Mouse (Mus musculus): ENCODE results near the gene Ankrd34b. TPM values are rescaled to one million over a fixed set of nuclear protein-coding genes. Genes with fewer than 3 reads are reported as not detected.

Ankrd34b gene
- total and polyA plus RNA-seq, 3 experiments: not detected

DNA sequence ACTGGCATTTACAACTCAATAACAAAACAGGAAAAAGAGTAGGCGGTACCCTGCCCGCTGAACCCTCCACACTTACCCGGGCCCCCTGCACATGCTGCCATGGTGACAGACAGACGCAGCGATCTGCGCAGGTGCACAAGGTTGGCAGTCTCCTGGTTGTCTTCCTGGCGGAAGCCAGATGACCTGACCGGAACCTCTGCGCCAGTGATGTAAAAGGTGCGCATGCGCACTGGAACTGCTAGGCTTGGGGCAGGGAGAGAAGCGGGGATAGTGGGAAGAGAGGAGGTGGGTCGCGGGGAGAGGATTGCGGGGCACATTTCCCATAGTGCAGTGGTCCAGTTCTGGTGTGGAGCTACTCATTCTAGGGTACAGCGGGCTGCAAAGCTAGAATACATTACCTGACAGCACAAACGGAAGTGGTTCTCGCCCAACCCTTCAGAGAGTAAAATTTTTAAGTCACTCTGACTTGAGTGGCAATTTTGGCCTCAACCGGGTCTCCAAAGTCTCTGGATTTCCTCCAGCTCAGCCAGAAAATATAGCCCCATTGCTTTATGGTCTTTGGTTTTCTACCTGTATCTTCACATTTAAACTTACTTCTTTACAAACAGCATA lies 58.3 kb downstream of the Ankrd34b start, which contains the start of gene Fam151b:
TSS of gene Fam151b (minus strand) at position 164 of the 612 bp plus-strand sequence.
- Histone ChIP-seq H3K9me3 (replicated peaks; ENCODE audit: insufficient read depth, low read length) (no peaks in the 10 kb centered on the region), H3K27me3 (ENCODE audit: control insufficient read depth in 1 of 2, insufficient read depth in 2 of 2, low read length in 2 of 2) (no peaks in the 10 kb centered on the region), H3K27ac (ENCODE audit: control insufficient read depth, low read depth, low read length) (peak within 1 kb of the TSS; percentile 23; the same call in 1 of the 2 replicates), H3K9ac (ENCODE audit: control insufficient read depth, low read depth, low read length, poor library complexity, severe bottlenecking) (no peak within 1 kb of the TSS), H3K4me3 (ENCODE audit: control insufficient read depth in 1 of 2, insufficient read depth in 1 of 2, low read depth in 2 of 2, low read length in 2 of 2) (peak within 1 kb of the TSS; percentile 33 to 43; a peak in 3 of 4 replicates), H3K36me3 (ENCODE audit: control insufficient read depth in 1 of 2, insufficient read depth in 2 of 2, low read length in 2 of 2) (no peaks in the 10 kb centered on the region), H3K4me1 (ENCODE audit: control insufficient read depth in 1 of 2, insufficient read depth in 2 of 2, low read length in 2 of 2) (no peaks in the 10 kb centered on the region), H3K79me2 (ENCODE audit: control insufficient read depth, insufficient read depth, low read length, poor library complexity) (no peaks in the 10 kb centered on the region)
- peak; percentile 44 for DNase-seq (ENCODE audit: low read depth, low spot score)
- peak; percentile 69 for TF ChIP-seq NRF1 (IDR thresholded peaks at IDR 0.05; ENCODE audit: insufficient read depth, low read depth, low read length, poor library complexity, severe bottlenecking)
- TF ChIP-seq USF2 (IDR thresholded peaks at IDR 0.05; ENCODE audit: borderline replicate concordance in 1 of 2, insufficient read depth in 1 of 2, low read depth in 1 of 2, low read length in 2 of 2): no peak

- no peak for TF ChIP-seq MYC (IDR thresholded peaks at IDR 0.05; ENCODE audit: low read depth, low read length)
- no peak for TF ChIP-seq UBTF (IDR thresholded peaks at IDR 0.05; ENCODE audit: borderline replicate concordance, insufficient read depth, low read depth, low read length)
- no peak for TF ChIP-seq GABPA (IDR thresholded peaks at IDR 0.05; ENCODE audit: low read depth, low read length)
- no peak for TF ChIP-seq MEF2A (IDR thresholded peaks at IDR 0.05; ENCODE audit: extremely low read depth, insufficient replicate concordance, low read depth, low read length, poor library complexity, severe bottlenecking)
- TF ChIP-seq RCOR1 (IDR thresholded peaks at IDR 0.05; ENCODE audit: low read depth, low read length): no peak
- TF ChIP-seq CHD1 (IDR thresholded peaks at IDR 0.05; ENCODE audit: low read depth, low read length): no peak
- no peak for TF ChIP-seq ZNF384 (IDR thresholded peaks at IDR 0.05; ENCODE audit: low read depth, low read length)
- no peak for TF ChIP-seq BHLHE40 (IDR thresholded peaks at IDR 0.05; ENCODE audit: borderline replicate concordance, low read depth, low read length)
- no peak for TF ChIP-seq ZC3H11A (IDR thresholded peaks at IDR 0.05; ENCODE audit: low read depth, low read length)
- TF ChIP-seq RAD21 (IDR thresholded peaks at IDR 0.05; ENCODE audit: low read depth, low read length): no peak
- no peak for TF ChIP-seq POLR2A (IDR thresholded peaks at IDR 0.05; ENCODE audit: control insufficient read depth in 1 of 2, insufficient read depth in 1 of 2, low read depth in 1 of 2, low read length in 2 of 2, poor library complexity in 1 of 2)
- Histone ChIP-seq H3K27ac (ENCODE audit: control insufficient read depth, low read depth, low read length) (no peak overlapping the region), H3K36me3 (ENCODE audit: control insufficient read depth in 1 of 2, insufficient read depth in 2 of 2, low read length in 2 of 2) (peaks cover 0 to 2% of the 10 kb centered on the region in 2 experiments; a peak in 1 of 4 replicates), H3K4me3 (ENCODE audit: control insufficient read depth in 1 of 2, insufficient read depth in 1 of 2, low read depth in 2 of 2, low read length in 2 of 2) (no peak overlapping the region), H3K27me3 (ENCODE audit: control insufficient read depth in 1 of 2, insufficient read depth in 2 of 2, low read length in 2 of 2) (no peaks in the 10 kb centered on the region), H3K9me3 (replicated peaks; ENCODE audit: insufficient read depth, low read length) (no peaks in the 10 kb centered on the region), H3K9ac (ENCODE audit: control insufficient read depth, low read depth, low read length, poor library complexity, severe bottlenecking) (no peak overlapping the region), H3K79me2 (ENCODE audit: control insufficient read depth, insufficient read depth, low read length, poor library complexity) (no peaks in the 10 kb centered on the region), H3K4me1 (ENCODE audit: control insufficient read depth in 1 of 2, insufficient read depth in 2 of 2, low read length in 2 of 2) (no peaks in the 10 kb centered on the region)
- no peak for DNase-seq (ENCODE audit: low read depth, low spot score)
These were observed 65.1 kb downstream of the Ankrd34b start for GRCm38 (mm10) chr13:92490817-92491216.

Other genes starting within 250 kb of the Ankrd34b start
- gene Gm20379, start 119.9 kb upstream of the Ankrd34b start, total RNA-seq (2012; rRNA removed): not detected in 2 replicates
- gene Gm20379, start 119.9 kb upstream of the Ankrd34b start, polyA plus RNA-seq (2012; ENCODE audit: insufficient read depth in 1 of 2, insufficient read length in 2 of 2, low read depth in 1 of 2, low replicate concordance in 2 of 2, missing spikeins in 1 of 2): 1 to 10 TPM in 1 of 2 experiments, not detected in 1; 9.4 TPM
- 15.7 and 16.2 TPM in 2 replicates for gene Dhfr, start 71.2 kb upstream of the Ankrd34b start, total RNA-seq (2012; rRNA removed)
- gene Dhfr, start 71.2 kb upstream of the Ankrd34b start, polyA plus RNA-seq (2012; ENCODE audit: insufficient read depth in 1 of 2, insufficient read length in 2 of 2, low read depth in 1 of 2, low replicate concordance in 2 of 2, missing spikeins in 1 of 2): 10 to 100 TPM; 17.4 to 63.1 TPM
- gene Msh3, start 70.9 kb upstream of the Ankrd34b start, total RNA-seq (2012; rRNA removed): 14.4 and 15.0 TPM in 2 replicates
- 10 to 100 TPM in 1 of 2 experiments, not detected in 1; 17.7 TPM for gene Msh3, start 70.9 kb upstream of the Ankrd34b start, polyA plus RNA-seq (2012; ENCODE audit: insufficient read depth in 1 of 2, insufficient read length in 2 of 2, low read depth in 1 of 2, low replicate concordance in 2 of 2, missing spikeins in 1 of 2)
- gene Fam151b, start 58.1 kb downstream of the Ankrd34b start, total RNA-seq (2012; rRNA removed): 0.12 and 0.13 TPM in 2 replicates
- gene Fam151b, start 58.1 kb downstream of the Ankrd34b start, polyA plus RNA-seq (2012; ENCODE audit: insufficient read depth in 1 of 2, insufficient read length in 2 of 2, low read depth in 1 of 2, low replicate concordance in 2 of 2, missing spikeins in 1 of 2): 1 to 10 TPM in 1 of 2 experiments, not detected in 1; 1.4 TPM
- gene Zfyve16, start 105.0 kb downstream of the Ankrd34b start, total RNA-seq (2012; rRNA removed): 4.1 and 5.3 TPM in 2 replicates
- gene Zfyve16, start 105.0 kb downstream of the Ankrd34b start, polyA plus RNA-seq (2012; ENCODE audit: insufficient read depth in 1 of 2, insufficient read length in 2 of 2, low read depth in 1 of 2, low replicate concordance in 2 of 2, missing spikeins in 1 of 2): 1 to 10 TPM in 1 of 2 experiments, not detected in 1; 4.5 TPM
- not detected in 2 replicates for gene Spz1, start 150.3 kb downstream of the Ankrd34b start, total RNA-seq (2012; rRNA removed)
- gene Spz1, start 150.3 kb downstream of the Ankrd34b start, polyA plus RNA-seq (2012; ENCODE audit: insufficient read depth in 1 of 2, insufficient read length in 2 of 2, low read depth in 1 of 2, low replicate concordance in 2 of 2, missing spikeins in 1 of 2): not detected
- 3.9 and 4.0 TPM in 2 replicates for gene Serinc5, start 185.2 kb downstream of the Ankrd34b start, total RNA-seq (2012; rRNA removed)
- 1 to 10 TPM in 1 of 2 experiments, not detected in 1; 8.8 TPM for gene Serinc5, start 185.2 kb downstream of the Ankrd34b start, polyA plus RNA-seq (2012; ENCODE audit: insufficient read depth in 1 of 2, insufficient read length in 2 of 2, low read depth in 1 of 2, low replicate concordance in 2 of 2, missing spikeins in 1 of 2)